29 mouse cellular contexts compared by ENCODE assay signal in the genomic region with DNA sequence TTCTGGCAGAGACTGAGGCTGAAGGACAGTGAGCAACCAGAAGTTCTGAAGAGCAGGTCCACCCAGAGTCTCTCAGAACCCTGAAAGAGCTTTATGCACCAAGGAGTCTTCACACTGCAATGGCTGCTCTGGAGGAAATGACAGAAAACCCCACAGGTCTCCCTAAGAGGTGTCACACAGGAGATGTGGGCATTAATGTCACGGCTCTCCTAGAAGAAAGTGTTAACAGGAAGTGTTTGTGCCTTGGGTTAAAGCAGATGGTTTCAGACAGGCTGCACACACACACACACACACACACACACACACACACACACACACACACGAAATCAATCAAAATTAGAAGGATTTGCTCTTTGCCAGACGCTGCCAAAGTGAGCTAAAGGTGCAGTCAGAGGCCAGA. TPM values are rescaled to one million over a fixed set of nuclear protein-coding genes. Genes with fewer than 3 reads are reported as not detected.
DNase-seq lines count a peak whose midpoint lies in the region; ATAC-seq lines count a peak whose summit lies in the region.
"Had no signal": no experiment of that assay in that cellular context is flagged by ENCODE, and none has a peak within 500 bp of the region (broad histone marks: within the 10 kb centered on the region; RNA-seq: fewer than 3 reads in every experiment).

No protein-coding gene starts in this region.

- H3K36me3 ChIP-seq in forebrain, embryonic 11.5 days (ENCODE audit: control insufficient read depth, insufficient read depth, low read length) = no peaks in the 10 kb centered on the region
- H3K36me3 ChIP-seq: embryonic facial prominence, embryonic 10.5 days; forebrain, embryonic 10.5 days; forebrain, embryonic 15.5 days; heart, embryonic 10.5 days; heart, embryonic 15.5 days; hindbrain, embryonic 13.5 days had no signal

- H3K27ac ChIP-seq in forebrain, embryonic 11.5 days (ENCODE audit: low read depth, low read length) = no peak overlapping the region
- H3K27ac ChIP-seq: embryonic facial prominence, embryonic 10.5 days; forebrain, embryonic 10.5 days; forebrain, embryonic 15.5 days; heart, embryonic 10.5 days; heart, embryonic 15.5 days; hindbrain, embryonic 13.5 days; hindbrain, postnatal 0 days had no signal

- 71% methylated on average over 3 of the region's 3 CpGs for WGBS in forebrain, embryonic 11.5 days

- H3K4me2 ChIP-seq in forebrain, embryonic 11.5 days (ENCODE audit: low read depth, low read length, severe bottlenecking) = no peak overlapping the region
- H3K4me2 ChIP-seq: forebrain, embryonic 15.5 days; heart, embryonic 15.5 days; hindbrain, embryonic 13.5 days had no signal

- H3K9me3 ChIP-seq in forebrain, embryonic 11.5 days (ENCODE audit: control insufficient read depth, low read length) = no peaks in the 10 kb centered on the region
- H3K9me3 ChIP-seq: embryonic facial prominence, embryonic 10.5 days; forebrain, embryonic 10.5 days; forebrain, embryonic 15.5 days; heart, embryonic 10.5 days; heart, embryonic 15.5 days; hindbrain, embryonic 13.5 days had no signal

- H3K27me3 ChIP-seq in forebrain, embryonic 11.5 days (ENCODE audit: control insufficient read depth, insufficient read depth, low read length) = no peaks in the 10 kb centered on the region
- H3K27me3 ChIP-seq: forebrain, embryonic 15.5 days; hindbrain, embryonic 13.5 days had no signal

- H3K4me1 ChIP-seq in forebrain, embryonic 11.5 days (replicated peaks; ENCODE audit: control insufficient read depth, insufficient read depth, low read length) = no peaks in the 10 kb centered on the region
- H3K4me1 ChIP-seq: forebrain, embryonic 10.5 days; forebrain, embryonic 15.5 days; heart, embryonic 15.5 days; hindbrain, embryonic 13.5 days had no signal

- H3K9ac ChIP-seq in forebrain, embryonic 11.5 days (ENCODE audit: low read length) = no peak overlapping the region
- H3K9ac ChIP-seq: forebrain, embryonic 15.5 days; heart, embryonic 15.5 days; hindbrain, embryonic 13.5 days had no signal

- no peak for ATAC-seq in forebrain, embryonic 11.5 days (replicated peaks; ENCODE audit: low FRiP score)
- ATAC-seq: forebrain, embryonic 15.5 days; hindbrain, postnatal 0 days; intestine, embryonic 16.5 days; Patski had no signal

- no peak overlapping the region for H3K4me3 ChIP-seq in forebrain, embryonic 11.5 days (ENCODE audit: low read depth, low read length)
- H3K4me3 ChIP-seq: embryonic facial prominence, embryonic 10.5 days; forebrain, embryonic 10.5 days; forebrain, embryonic 15.5 days; heart, embryonic 10.5 days; heart, embryonic 15.5 days; hindbrain, embryonic 13.5 days had no signal

- DNase-seq in thymus, postnatal 25 days = peak; percentile 30
- DNase-seq in thymus, postnatal 10 days (ENCODE audit: low spot score in 2 of 2) = no peak
- peak; percentile 39 for DNase-seq in T-cell, adult 2 months (ENCODE audit: low spot score)
- DNase-seq in naive thymus-derived CD4-positive, alpha-beta T cell, adult 2 months (ENCODE audit: low read depth) = peak; percentile 55
- DNase-seq in forebrain, embryonic 11.5 days (ENCODE audit: low spot score) = no peak
- DNase-seq in adrenal gland, postnatal 25 days = no peak
- DNase-seq in embryo, embryonic 9.5 days (ENCODE audit: extremely low spot score) = no peak
- DNase-seq: adrenal gland, adult 8-10 months; cerebellum, adult 11 months; cerebellum, adult 9-11 months; cerebellum, postnatal 36 days; gastrocnemius, postnatal 10 days; heart, adult 18-20 months; heart, postnatal 14 days had no signal

RNA-seq across cellular contexts. Expression of gene Tff3, which starts 6.8 kb away (rescaled TPM):
- polyA plus RNA-seq in forebrain, embryonic 11.5 days (2014; fragmentation: Nextera tagmentation; extraction: Ambion mirVana) = 1.1 and 1.2 TPM in 2 replicates
- not detected in 2 replicates for total RNA-seq in adrenal gland, postnatal 25 days (2021)
- total RNA-seq: adrenal gland, adult 8-10 months; adrenal gland, postnatal 4 days; CH12.LX; gastrocnemius, postnatal 10 days; gastrocnemius, postnatal 4 days; heart, adult 18-20 months; heart, postnatal 14 days; hematopoietic stem cell, adult 5-6 weeks; hindbrain, postnatal 0 days had no signal
- polyA plus RNA-seq: embryonic facial prominence, embryonic 10.5 days; embryonic facial prominence, embryonic 14.5 days; heart, embryonic 15.5 days; Patski had no signal

RNA-seq across cellular contexts. Expression of gene Tff2, which starts 7.8 kb away (rescaled TPM):
- not detected in 2 replicates for polyA plus RNA-seq in forebrain, embryonic 11.5 days (2014; fragmentation: Nextera tagmentation; extraction: Ambion mirVana)
- total RNA-seq in adrenal gland, postnatal 25 days (2021) = not detected in 2 replicates
- total RNA-seq: adrenal gland, adult 8-10 months; CH12.LX; gastrocnemius, postnatal 10 days; gastrocnemius, postnatal 4 days; heart, adult 18-20 months; hematopoietic stem cell, adult 5-6 weeks; hindbrain, postnatal 0 days had no signal
- polyA plus RNA-seq: brain, embryonic 14.5 days; embryonic facial prominence, embryonic 10.5 days; embryonic facial prominence, embryonic 14.5 days; forebrain, embryonic 10.5 days; forebrain, embryonic 15.5 days; heart, embryonic 10.5 days; heart, embryonic 15.5 days; hindbrain, embryonic 13.5 days; hindbrain, postnatal 0 days; Patski had no signal

RNA-seq across cellular contexts. Expression of gene Tff1, which starts 28.8 kb away (rescaled TPM):
- not detected in 2 replicates for polyA plus RNA-seq in forebrain, embryonic 11.5 days (2014; fragmentation: Nextera tagmentation; extraction: Ambion mirVana)
- not detected in 2 replicates for total RNA-seq in adrenal gland, postnatal 25 days (2021)
- total RNA-seq: adrenal gland, adult 8-10 months; adrenal gland, postnatal 4 days; gastrocnemius, postnatal 10 days; gastrocnemius, postnatal 4 days; heart, adult 18-20 months; heart, postnatal 14 days; hematopoietic stem cell, adult 5-6 weeks; hindbrain, postnatal 0 days had no signal
- polyA plus RNA-seq: brain, embryonic 14.5 days; embryonic facial prominence, embryonic 10.5 days; embryonic facial prominence, embryonic 14.5 days; forebrain, embryonic 10.5 days; forebrain, embryonic 15.5 days; heart, embryonic 15.5 days; hindbrain, embryonic 13.5 days; hindbrain, postnatal 0 days; Patski had no signal

Comparison
In these comparisons a context has a peak if more than half of its experiments do, and no peak if none do; other contexts are left out.
1. DNase-seq: peak in thymus, postnatal 25 days (single experiment), T-cell, adult 2 months (single experiment) and naive thymus-derived CD4-positive, alpha-beta T cell, adult 2 months (single experiment); none in thymus, postnatal 10 days (0 of 2), forebrain, embryonic 11.5 days (single experiment), adrenal gland, postnatal 25 days (single experiment) and embryo, embryonic 9.5 days (single experiment).